ENCODE assay signal across 12 mouse cellular contexts in genomic region chr7:76185681-76186121, GRCm38 (mm10). TPM values are rescaled to one million over a fixed set of nuclear protein-coding genes. Genes with fewer than 3 reads are reported as not detected.
DNase-seq lines count a peak whose midpoint lies in the region; ATAC-seq and TF ChIP-seq lines count a peak whose summit lies in the region.
"Had no signal": no experiment of that assay in that cellular context is flagged by ENCODE, and none has a peak within 500 bp of the region (broad histone marks: within the 10 kb centered on the region; RNA-seq: fewer than 3 reads in every experiment).

No protein-coding gene starts in this region.

- 25% methylated on average over 6 of the region's 6 CpGs for WGBS in neural tube, embryonic 11.5 days
- WGBS in forebrain, embryonic 13.5 days: 10% methylated on average over 6 of the region's 6 CpGs
- WGBS in neural tube, embryonic 15.5 days: 6% methylated on average over 6 of the region's 6 CpGs
- WGBS in liver, postnatal 0 days (ENCODE audit: insufficient replicate concordance): 46% methylated on average over 6 of the region's 6 CpGs
- 57% methylated on average over 6 of the region's 6 CpGs for WGBS in heart, embryonic 12.5 days

- TF ChIP-seq EP300 in liver, postnatal 0 days (IDR thresholded peaks at IDR 0.05; ENCODE audit: low read depth): no peak

- H3K4me1 ChIP-seq in neural tube, embryonic 11.5 days (ENCODE audit: control insufficient read depth, insufficient read depth, low read length): peaks cover 14% of the 10 kb centered on the region
- H3K4me1 ChIP-seq in forebrain, embryonic 13.5 days: peaks cover 30% of the 10 kb centered on the region
- peaks cover 21% of the 10 kb centered on the region for H3K4me1 ChIP-seq in neural tube, embryonic 15.5 days
- no peaks in the 10 kb centered on the region for H3K4me1 ChIP-seq in liver, postnatal 0 days (ENCODE audit: insufficient read depth)
- H3K4me1 ChIP-seq in heart, embryonic 12.5 days (replicated peaks): no peaks in the 10 kb centered on the region

- peak; percentile 43; the same call in 1 of the 2 replicates for ATAC-seq in neural tube, embryonic 11.5 days (ENCODE audit: insufficient read depth, low FRiP score, low TSS enrichment)
- ATAC-seq in forebrain, embryonic 13.5 days: peak; percentile 72
- ATAC-seq in inflammation-experienced regulatory T-cells, adult 6 months: peak; percentile 51
- peak; percentile 75 for ATAC-seq in neural tube, embryonic 15.5 days (ENCODE audit: low FRiP score)
- ATAC-seq in liver, postnatal 0 days: no peak
- ATAC-seq in heart, embryonic 12.5 days (ENCODE audit: insufficient number of reproducible peaks, low FRiP score): no peak
- ATAC-seq: intestine, postnatal 0 days had no signal

- H3K27me3 ChIP-seq in neural tube, embryonic 11.5 days (ENCODE audit: control insufficient read depth, insufficient read depth, low read length): no peaks in the 10 kb centered on the region
- H3K27me3 ChIP-seq in forebrain, embryonic 13.5 days: no peaks in the 10 kb centered on the region
- no peaks in the 10 kb centered on the region for H3K27me3 ChIP-seq in neural tube, embryonic 15.5 days (replicated peaks)
- no peaks in the 10 kb centered on the region for H3K27me3 ChIP-seq in liver, postnatal 0 days (ENCODE audit: insufficient read depth, low read length)
- H3K27me3 ChIP-seq in heart, embryonic 12.5 days (replicated peaks): no peaks in the 10 kb centered on the region
- H3K27me3 ChIP-seq: embryonic facial prominence, embryonic 15.5 days had no signal

- H3K27ac ChIP-seq in neural tube, embryonic 11.5 days (ENCODE audit: low read depth, low read length): peak overlapping the region; percentile 62; the same call in 1 of the 2 replicates
- H3K27ac ChIP-seq in forebrain, embryonic 13.5 days: peak overlapping the region; percentile 82
- H3K27ac ChIP-seq in neural tube, embryonic 15.5 days (replicated peaks): peak overlapping the region; percentile 83
- no peak overlapping the region for H3K27ac ChIP-seq in liver, postnatal 0 days (ENCODE audit: low read depth)
- H3K27ac ChIP-seq in heart, embryonic 12.5 days (ENCODE audit: poor library complexity, severe bottlenecking): no peak overlapping the region
- H3K27ac ChIP-seq: embryonic facial prominence, embryonic 15.5 days had no signal

- DNase-seq in neural tube, embryonic 11.5 days (ENCODE audit: low spot score): peak; percentile 15
- no peak for DNase-seq in neural tube, embryonic 10.5 days (ENCODE audit: extremely low spot score, low spot score)
- DNase-seq in liver, postnatal 0 days: no peak
- DNase-seq in c-Kit-positive CD71-positive TER-119-positive erythroid progenitor cells, embryonic 14.5 days (ENCODE audit: low spot score): no peak
- DNase-seq: gastrocnemius, postnatal 36 days; lung, adult 2 months had no signal

- no peak for TF ChIP-seq CTCF in liver, postnatal 0 days (IDR thresholded peaks at IDR 0.05; ENCODE audit: low read depth)

- H3K9ac ChIP-seq in neural tube, embryonic 11.5 days (ENCODE audit: low read length): no peak overlapping the region
- H3K9ac ChIP-seq in forebrain, embryonic 13.5 days: 0 out of 2 replicates have a peak overlapping the region, but pooled peaks have one; percentile 8
- no peak overlapping the region for H3K9ac ChIP-seq in neural tube, embryonic 15.5 days (replicated peaks)
- no peak overlapping the region for H3K9ac ChIP-seq in liver, postnatal 0 days (replicated peaks)
- no peak overlapping the region for H3K9ac ChIP-seq in heart, embryonic 12.5 days
- H3K9ac ChIP-seq: embryonic facial prominence, embryonic 15.5 days had no signal

- no peaks in the 10 kb centered on the region for H3K9me3 ChIP-seq in neural tube, embryonic 11.5 days (ENCODE audit: control insufficient read depth, low read length)
- H3K9me3 ChIP-seq in forebrain, embryonic 13.5 days (replicated peaks): no peaks in the 10 kb centered on the region
- no peaks in the 10 kb centered on the region for H3K9me3 ChIP-seq in neural tube, embryonic 15.5 days (replicated peaks)
- no peaks in the 10 kb centered on the region for H3K9me3 ChIP-seq in liver, postnatal 0 days (ENCODE audit: low read length)
- H3K9me3 ChIP-seq in heart, embryonic 12.5 days (replicated peaks): no peaks in the 10 kb centered on the region
- H3K9me3 ChIP-seq: embryonic facial prominence, embryonic 15.5 days had no signal

- no peak overlapping the region for H3K4me3 ChIP-seq in neural tube, embryonic 11.5 days (ENCODE audit: low read depth, low read length)
- 0 out of 2 replicates have a peak overlapping the region, but pooled peaks have one; percentile 6 for H3K4me3 ChIP-seq in forebrain, embryonic 13.5 days
- H3K4me3 ChIP-seq in neural tube, embryonic 15.5 days (replicated peaks): 0 out of 2 replicates have a peak overlapping the region, but pooled peaks have one; percentile 1
- H3K4me3 ChIP-seq in liver, postnatal 0 days (ENCODE audit: low read depth, low read length): no peak overlapping the region
- H3K4me3 ChIP-seq in heart, embryonic 12.5 days: no peak overlapping the region
- H3K4me3 ChIP-seq: embryonic facial prominence, embryonic 15.5 days had no signal

- peak overlapping the region; percentile 28 for H3K4me2 ChIP-seq in neural tube, embryonic 11.5 days (ENCODE audit: low read depth)
- peak overlapping the region; percentile 48 for H3K4me2 ChIP-seq in forebrain, embryonic 13.5 days
- peak overlapping the region; percentile 39 for H3K4me2 ChIP-seq in neural tube, embryonic 15.5 days
- H3K4me2 ChIP-seq in liver, postnatal 0 days (ENCODE audit: low read depth, low read length): no peak overlapping the region
- no peak overlapping the region for H3K4me2 ChIP-seq in heart, embryonic 12.5 days
- H3K4me2 ChIP-seq: embryonic facial prominence, embryonic 15.5 days had no signal

- H3K36me3 ChIP-seq in neural tube, embryonic 11.5 days (ENCODE audit: control insufficient read depth, insufficient read depth, low read length): no peaks in the 10 kb centered on the region
- no peaks in the 10 kb centered on the region for H3K36me3 ChIP-seq in forebrain, embryonic 13.5 days (ENCODE audit: poor library complexity, severe bottlenecking)
- no peaks in the 10 kb centered on the region for H3K36me3 ChIP-seq in neural tube, embryonic 15.5 days
- H3K36me3 ChIP-seq in liver, postnatal 0 days (replicated peaks; ENCODE audit: insufficient read depth, low read length): no peaks in the 10 kb centered on the region
- no peaks in the 10 kb centered on the region for H3K36me3 ChIP-seq in heart, embryonic 12.5 days
- H3K36me3 ChIP-seq: embryonic facial prominence, embryonic 15.5 days had no signal

RNA-seq across cellular contexts. Expression of gene Agbl1, which starts 44.0 kb away (rescaled TPM):
- polyA plus RNA-seq in neural tube, embryonic 11.5 days (2014; fragmentation: Nextera tagmentation; extraction: Ambion mirVana): 0.09 and 0.17 TPM in 2 replicates
- polyA plus RNA-seq in forebrain, embryonic 13.5 days (2015; fragmentation: Nextera tagmentation; extraction: Ambion mirVana): 0.16 and 0.18 TPM in 2 replicates
- under 1 TPM in 2 of 3 experiments, not detected in 1; 0.13 to 0.28 TPM for polyA plus RNA-seq in inflammation-experienced regulatory T-cells, adult 6 months (2017; shearing (Covaris generic))
- polyA plus RNA-seq in neural tube, embryonic 15.5 days (2015; fragmentation: Nextera tagmentation; extraction: Ambion mirVana): 0.11 and 0.22 TPM in 2 replicates
- polyA plus RNA-seq in liver, postnatal 0 days (2015; fragmentation: Nextera tagmentation; extraction: Ambion mirVana): 0.04 TPM in 1 of 2 replicates, not detected in the other
- not detected in 2 replicates for polyA plus RNA-seq in heart, embryonic 12.5 days (2016; fragmentation: Nextera tagmentation; extraction: Ambion mirVana)
- polyA plus RNA-seq: intestine, postnatal 0 days had no signal

Comparison
In these comparisons a context has a peak if more than half of its experiments do, and no peak if none do; other contexts are left out.
1. H3K4me3 ChIP-seq: peak in forebrain, embryonic 13.5 days (single experiment) and neural tube, embryonic 15.5 days (single experiment); none in neural tube, embryonic 11.5 days (single experiment), liver, postnatal 0 days (single experiment) and heart, embryonic 12.5 days (single experiment).
2. ATAC-seq: peak in neural tube, embryonic 11.5 days (single experiment), forebrain, embryonic 13.5 days (single experiment), inflammation-experienced regulatory T-cells, adult 6 months (single experiment) and neural tube, embryonic 15.5 days (single experiment); none in liver, postnatal 0 days (single experiment) and heart, embryonic 12.5 days (single experiment).
3. H3K27ac ChIP-seq: peak in neural tube, embryonic 11.5 days (single experiment), forebrain, embryonic 13.5 days (single experiment) and neural tube, embryonic 15.5 days (single experiment); none in liver, postnatal 0 days (single experiment) and heart, embryonic 12.5 days (single experiment).
4. H3K4me2 ChIP-seq: peak in neural tube, embryonic 11.5 days (single experiment), forebrain, embryonic 13.5 days (single experiment) and neural tube, embryonic 15.5 days (single experiment); none in liver, postnatal 0 days (single experiment) and heart, embryonic 12.5 days (single experiment).